Mouse (Mus musculus): ENCODE measurements around the gene Wipf2.

- TF ChIP-seq CTCF (IDR thresholded peaks at IDR 0.05; ENCODE audit: extremely low read depth, insufficient read length, insufficient replicate concordance, low read depth, low read length) (no peak), POLR2A (IDR thresholded peaks at IDR 0.05; ENCODE audit: low read depth, low read length) (no peak)
Observed at GRCm38 (mm10) chr11:98930773-98931512, 67.5 kb downstream of the Wipf2 start.

Measured in small intestine, adult 2 months (tissue).